Mouse (Mus musculus) cerebellum, adult 2 months (tissue): ENCODE data around the gene Pheta2.

Experiments used
- CTCF ChIP-seq: fragments of 200-500 bp; IDR thresholded peaks from 2 replicates; pipeline ENCODE4 v1.5.1; 2011; ENCODE audit warnings: low read depth, mild to moderate bottlenecking, control low read depth, low read length, moderate library complexity, borderline replicate concordance; ENCODE audit not compliant: insufficient read depth
- POLR2A ChIP-seq: fragments of 200-500 bp; IDR thresholded peaks from 2 replicates; pipeline ENCODE4 v1.6.1; 2011; ENCODE audit warnings: low read length, control low read depth, borderline replicate concordance; ENCODE audit not compliant: insufficient read depth

DNA sequence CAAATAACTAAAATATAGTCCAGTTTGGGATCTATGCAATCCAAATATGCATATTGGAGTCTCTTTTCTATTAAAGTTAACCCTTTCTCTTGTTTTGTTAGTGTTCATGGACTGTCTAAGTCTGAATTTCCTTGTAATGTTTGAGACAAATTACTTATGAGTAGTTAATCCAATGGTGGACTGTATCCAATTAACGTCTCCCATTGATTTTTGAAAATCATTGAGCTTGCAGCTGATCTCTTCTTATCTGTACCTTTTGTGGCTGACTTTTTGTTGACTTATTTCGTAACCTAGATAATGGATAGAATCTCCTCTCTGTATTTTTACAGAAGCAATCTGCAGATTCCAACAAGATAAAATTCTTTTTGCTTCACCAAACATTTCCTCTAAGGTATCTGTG lies 43.7 kb downstream of the Pheta2 start:
- TF ChIP-seq CTCF = no peak
- no peak for TF ChIP-seq POLR2A
